ENCODE assay signal across 9 mouse cellular contexts in genomic region chr8:91711981-91712598, GRCm38 (mm10).
DNase-seq lines count a peak whose midpoint lies in the region; ATAC-seq lines count a peak whose summit lies in the region.
"Had no signal": no experiment of that assay in that cellular context is flagged by ENCODE, and none has a peak within 500 bp of the region (broad histone marks: within the 10 kb centered on the region; RNA-seq: fewer than 3 reads in every experiment).

No protein-coding gene starts in this region.

- H3K27ac ChIP-seq in kidney, embryonic 15.5 days: no peak overlapping the region
- H3K27ac ChIP-seq in embryonic facial prominence, embryonic 12.5 days: peak overlapping the region; percentile 75; the same call in 1 of the 2 replicates
- peak overlapping the region; percentile 81 for H3K27ac ChIP-seq in limb, embryonic 10.5 days
- no peak overlapping the region for H3K27ac ChIP-seq in neural tube, embryonic 12.5 days
- H3K27ac ChIP-seq: liver, embryonic 15.5 days had no signal

- H3K9ac ChIP-seq in kidney, embryonic 15.5 days: no peak overlapping the region
- no peak overlapping the region for H3K9ac ChIP-seq in embryonic facial prominence, embryonic 12.5 days
- no peak overlapping the region for H3K9ac ChIP-seq in neural tube, embryonic 12.5 days
- H3K9ac ChIP-seq: liver, embryonic 15.5 days had no signal

- ATAC-seq in kidney, embryonic 15.5 days (replicated peaks; ENCODE audit: low FRiP score): no peak
- ATAC-seq in embryonic facial prominence, embryonic 12.5 days (ENCODE audit: insufficient number of reproducible peaks, insufficient read depth, low FRiP score, low TSS enrichment): no peak
- no peak for ATAC-seq in neural tube, embryonic 12.5 days (ENCODE audit: low FRiP score, low read depth)

- DNase-seq in kidney, postnatal 10 days: no peak
- no peak for DNase-seq in limb, embryonic 10.5 days (ENCODE audit: low spot score)
- no peak for DNase-seq in thymus, postnatal 14 days
- DNase-seq in cerebellum, adult 11 months: no peak
- DNase-seq: kidney, adult 9 months had no signal

- peak overlapping the region; percentile 68 for H3K4me2 ChIP-seq in kidney, embryonic 15.5 days
- H3K4me2 ChIP-seq in embryonic facial prominence, embryonic 12.5 days (replicated peaks): peak overlapping the region; percentile 49; the same call in 1 of the 2 replicates
- H3K4me2 ChIP-seq in neural tube, embryonic 12.5 days (replicated peaks): peak overlapping the region; percentile 62

- H3K36me3 ChIP-seq in kidney, embryonic 15.5 days: no peaks in the 10 kb centered on the region
- H3K36me3 ChIP-seq in embryonic facial prominence, embryonic 12.5 days: no peaks in the 10 kb centered on the region
- H3K36me3 ChIP-seq in limb, embryonic 10.5 days: no peaks in the 10 kb centered on the region
- no peaks in the 10 kb centered on the region for H3K36me3 ChIP-seq in neural tube, embryonic 12.5 days
- H3K36me3 ChIP-seq: liver, embryonic 15.5 days had no signal

- no peaks in the 10 kb centered on the region for H3K9me3 ChIP-seq in kidney, embryonic 15.5 days (replicated peaks)
- peaks cover 3% of the 10 kb centered on the region; the same call in 1 of the 2 replicates for H3K9me3 ChIP-seq in embryonic facial prominence, embryonic 12.5 days
- H3K9me3 ChIP-seq in limb, embryonic 10.5 days (replicated peaks): 0 out of 2 replicates have a peak, but pooled peaks cover 2% of the 10 kb centered on the region
- H3K9me3 ChIP-seq in neural tube, embryonic 12.5 days: no peaks in the 10 kb centered on the region
- H3K9me3 ChIP-seq: liver, embryonic 15.5 days had no signal

- H3K4me3 ChIP-seq in kidney, embryonic 15.5 days (replicated peaks): no peak overlapping the region
- no peak overlapping the region for H3K4me3 ChIP-seq in embryonic facial prominence, embryonic 12.5 days
- H3K4me3 ChIP-seq in limb, embryonic 10.5 days: 0 out of 2 replicates have a peak overlapping the region, but pooled peaks have one; percentile 37
- H3K4me3 ChIP-seq in neural tube, embryonic 12.5 days: no peak overlapping the region

- WGBS in kidney, embryonic 15.5 days: 39% methylated on average over 6 of the region's 6 CpGs
- 21% methylated on average over 6 of the region's 6 CpGs for WGBS in embryonic facial prominence, embryonic 12.5 days
- 13% methylated on average over 6 of the region's 6 CpGs for WGBS in limb, embryonic 10.5 days
- 22% methylated on average over 6 of the region's 6 CpGs for WGBS in neural tube, embryonic 12.5 days

- H3K27me3 ChIP-seq in kidney, embryonic 15.5 days: peaks cover 41% of the 10 kb centered on the region
- H3K27me3 ChIP-seq in embryonic facial prominence, embryonic 12.5 days: 0 out of 2 replicates have a peak, but pooled peaks cover 6% of the 10 kb centered on the region
- peaks cover 91% of the 10 kb centered on the region for H3K27me3 ChIP-seq in limb, embryonic 10.5 days (ENCODE audit: low read depth, poor library complexity, severe bottlenecking)
- 0 out of 2 replicates have a peak, but pooled peaks cover 6% of the 10 kb centered on the region for H3K27me3 ChIP-seq in neural tube, embryonic 12.5 days (replicated peaks)

- H3K4me1 ChIP-seq in kidney, embryonic 15.5 days: peaks cover 44% of the 10 kb centered on the region
- H3K4me1 ChIP-seq in embryonic facial prominence, embryonic 12.5 days: peaks cover 47% of the 10 kb centered on the region
- H3K4me1 ChIP-seq in limb, embryonic 10.5 days: peaks cover 70% of the 10 kb centered on the region
- peaks cover 35% of the 10 kb centered on the region for H3K4me1 ChIP-seq in neural tube, embryonic 12.5 days

Comparison
In these comparisons a context has a peak if more than half of its experiments do, and no peak if none do; other contexts are left out.
1. H3K27ac ChIP-seq: peak in embryonic facial prominence, embryonic 12.5 days (single experiment) and limb, embryonic 10.5 days (single experiment); none in kidney, embryonic 15.5 days (single experiment) and neural tube, embryonic 12.5 days (single experiment).
2. Peak in every context shown above with its lines, with median percentiles within 50 percentile points of each other: H3K4me2 ChIP-seq.